Mouse (Mus musculus): ENCODE data around the gene Ifitm5. TPM values are rescaled to one million over a fixed set of nuclear protein-coding genes. Genes with fewer than 3 reads are reported as not detected.

Ifitm5 gene
- polyA plus RNA-seq, 1 experiment from 2014 or later = 110 TPM

DNA sequence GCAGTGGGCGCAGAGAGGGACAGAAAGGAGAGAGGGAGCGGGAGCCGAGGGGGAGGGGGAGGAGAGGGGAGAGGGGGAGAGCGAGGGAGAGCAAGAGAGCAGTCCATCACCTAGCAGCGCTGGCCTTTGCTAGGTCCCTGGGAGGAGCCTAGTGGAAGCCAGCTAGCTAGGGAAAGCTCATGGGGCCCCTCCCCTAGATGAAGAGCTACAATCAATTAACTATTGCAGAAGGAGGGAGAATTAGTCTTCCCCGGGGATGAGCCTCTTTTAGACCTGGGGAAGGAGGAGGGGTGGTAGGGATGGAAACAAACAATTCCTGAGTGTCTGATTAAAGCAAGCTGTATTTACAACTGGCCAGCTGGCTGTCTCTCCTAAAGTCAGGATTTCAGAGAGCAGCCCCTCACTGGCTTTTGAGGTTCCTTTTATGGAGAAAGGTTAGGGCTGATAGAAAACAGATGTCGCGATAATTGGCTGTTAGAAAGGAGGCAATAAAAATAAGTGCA is 10.4 kb downstream of the Ifitm5 start:
- Histone ChIP-seq H3K4me2 (replicated peaks) (peak overlapping the region; percentile 31), H3K9ac (no peak overlapping the region), H3K27me3 (0 out of 2 replicates have a peak, but pooled peaks cover 8% of the 10 kb centered on the region), H3K27ac (replicated peaks) (peak overlapping the region; percentile 99), H3K4me3 (replicated peaks) (no peak overlapping the region), H3K9me3 (replicated peaks) (no peaks in the 10 kb centered on the region), H3K36me3 (peaks cover 5% of the 10 kb centered on the region; the same call in 1 of the 2 replicates), H3K4me1 (peaks cover 41% of the 10 kb centered on the region)
- ATAC-seq (ENCODE audit: insufficient number of reproducible peaks, low FRiP score, low TSS enrichment, low read depth) = peak; percentile 63
- WGBS = 6% methylated on average over 8 of the region's 8 CpGs

DNA sequence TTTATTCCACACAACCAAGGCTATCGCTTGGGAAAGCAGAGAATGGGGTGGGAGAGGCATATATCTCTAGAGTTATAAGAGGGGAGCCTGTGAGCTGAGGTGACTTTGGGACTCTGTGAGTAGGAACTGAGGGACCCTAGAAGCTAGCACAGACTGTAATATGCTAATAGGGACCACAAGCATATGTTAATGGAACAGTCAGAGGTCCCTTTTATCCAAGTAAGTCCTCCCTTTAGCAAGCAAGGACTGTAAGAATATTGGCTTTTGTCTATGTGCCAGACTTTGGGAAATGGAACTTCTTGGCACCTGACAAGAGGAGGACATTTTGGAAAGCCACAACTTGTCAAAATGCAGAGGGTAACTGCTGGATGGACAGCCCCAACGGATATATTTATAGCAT is 11.2 kb downstream of the Ifitm5 start:
- Histone ChIP-seq H3K27me3 (0 out of 2 replicates have a peak, but pooled peaks cover 11% of the 10 kb centered on the region), H3K27ac (replicated peaks) (peak overlapping the region; percentile 99), H3K4me1 (peaks cover 41% of the 10 kb centered on the region), H3K9me3 (replicated peaks) (no peaks in the 10 kb centered on the region), H3K9ac (no peak overlapping the region), H3K36me3 (peaks cover 4% of the 10 kb centered on the region; the same call in 1 of the 2 replicates), H3K4me2 (replicated peaks) (0 out of 2 replicates have a peak overlapping the region, but pooled peaks have one; percentile 31), H3K4me3 (replicated peaks) (no peak overlapping the region)
- ATAC-seq (ENCODE audit: insufficient number of reproducible peaks, low FRiP score, low TSS enrichment, low read depth) = no peak
- WGBS = 22% methylated on average over 2 of the region's 2 CpGs

DNA sequence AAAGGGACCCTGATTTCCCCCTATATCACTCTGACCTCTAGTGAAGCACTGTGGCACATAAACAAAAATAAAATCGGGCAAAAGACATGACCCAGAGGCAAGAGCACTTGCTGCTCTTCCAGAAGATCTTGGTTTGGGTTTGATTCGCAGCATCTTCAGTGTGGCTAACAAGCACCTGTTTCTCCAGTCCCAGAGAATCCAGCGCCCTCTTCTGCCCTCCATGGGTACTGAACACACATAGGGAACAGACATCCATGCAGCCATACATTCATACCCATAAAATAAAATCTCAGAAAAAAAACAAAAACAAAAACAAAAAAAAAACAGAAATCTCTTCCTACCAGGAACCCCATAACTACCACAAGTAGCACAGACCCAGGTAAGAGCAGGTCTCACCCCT is 11.7 kb downstream of the Ifitm5 start:
- 44% methylated on average over 3 of the region's 3 CpGs for WGBS
- H3K4me3 ChIP-seq (replicated peaks) = no peak overlapping the region
- no peak overlapping the region for H3K9ac ChIP-seq
- H3K4me2 ChIP-seq (replicated peaks) = no peak overlapping the region
- peaks cover 2% of the 10 kb centered on the region; the same call in 1 of the 2 replicates for H3K36me3 ChIP-seq
- ATAC-seq (ENCODE audit: insufficient number of reproducible peaks, low FRiP score, low TSS enrichment, low read depth) = no peak
- H3K27ac ChIP-seq (replicated peaks) = no peak overlapping the region
- H3K4me1 ChIP-seq = peaks cover 40% of the 10 kb centered on the region
- 0 out of 2 replicates have a peak, but pooled peaks cover 11% of the 10 kb centered on the region for H3K27me3 ChIP-seq
- no peaks in the 10 kb centered on the region for H3K9me3 ChIP-seq (replicated peaks)

DNA sequence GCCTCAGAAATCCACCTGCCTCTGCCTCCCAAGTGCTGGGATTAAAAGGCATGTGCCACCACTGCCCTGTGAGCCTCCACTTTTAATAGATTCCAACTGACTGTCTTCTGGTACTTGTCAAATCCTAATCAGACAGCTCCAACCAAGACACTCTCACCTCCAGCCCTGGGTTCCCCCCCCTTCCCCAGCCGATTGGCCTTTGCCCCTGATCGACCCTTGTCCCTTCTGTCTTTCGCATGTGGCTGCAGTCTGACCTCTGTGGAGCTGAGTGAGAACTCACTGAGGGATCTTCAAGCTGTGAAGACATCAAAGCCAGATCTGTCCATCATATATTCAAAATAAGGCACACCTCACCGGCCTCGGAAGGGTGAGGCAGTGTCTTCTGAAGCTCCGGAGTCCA is 22.9 kb downstream of the Ifitm5 start:
- Histone ChIP-seq H3K36me3 (no peaks in the 10 kb centered on the region), H3K27me3 (peaks cover 39% of the 10 kb centered on the region), H3K9me3 (replicated peaks) (no peaks in the 10 kb centered on the region), H3K4me1 (peaks cover 10% of the 10 kb centered on the region), H3K9ac (no peak overlapping the region), H3K4me3 (replicated peaks) (no peak overlapping the region), H3K27ac (replicated peaks) (no peak overlapping the region), H3K4me2 (replicated peaks) (no peak overlapping the region)
- 84% methylated on average over 6 of the region's 6 CpGs for WGBS
- ATAC-seq (ENCODE audit: insufficient number of reproducible peaks, low FRiP score, low TSS enrichment, low read depth) = no peak

DNA sequence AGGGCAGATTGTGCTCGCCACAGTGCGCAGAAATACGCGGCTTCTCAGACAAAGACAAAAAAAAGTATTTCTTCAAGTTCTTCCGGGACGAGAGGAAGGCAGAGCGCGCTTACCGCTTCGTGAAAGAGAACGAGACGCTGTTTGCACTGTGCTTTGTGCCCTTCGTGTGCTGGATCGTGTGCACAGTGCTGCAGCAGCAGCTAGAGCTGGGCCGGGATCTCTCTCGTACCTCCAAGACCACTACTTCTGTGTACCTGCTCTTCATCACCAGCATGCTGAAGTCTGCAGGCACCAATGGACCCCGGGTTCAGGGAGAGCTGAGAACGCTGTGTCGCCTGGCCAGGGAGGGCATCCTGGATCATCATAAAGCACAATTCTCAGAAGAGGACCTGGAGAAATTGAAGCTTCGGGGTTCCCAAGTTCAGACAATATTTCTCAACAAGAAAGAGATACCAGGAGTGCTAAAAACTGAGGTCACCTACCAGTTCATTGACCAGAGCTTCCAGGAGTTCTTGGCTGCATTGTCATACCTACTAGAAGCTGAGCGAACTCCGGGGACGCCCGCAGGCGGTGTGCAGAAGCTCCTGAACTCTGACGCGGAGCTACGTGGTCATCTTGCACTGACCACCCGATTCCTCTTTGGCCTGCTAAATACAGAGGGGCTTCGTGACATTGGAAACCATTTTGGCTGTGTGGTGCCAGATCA is 26.9 kb downstream of the Ifitm5 start:
- Histone ChIP-seq H3K9me3 (replicated peaks) (no peaks in the 10 kb centered on the region), H3K27me3 (peaks cover 75% of the 10 kb centered on the region), H3K27ac (replicated peaks) (no peak overlapping the region), H3K9ac (no peak overlapping the region), H3K36me3 (no peaks in the 10 kb centered on the region), H3K4me2 (replicated peaks) (peak overlapping the region; percentile 71), H3K4me3 (replicated peaks) (peak overlapping the region; percentile 39), H3K4me1 (peaks cover 14% of the 10 kb centered on the region)
- no peak for ATAC-seq (ENCODE audit: insufficient number of reproducible peaks, low FRiP score, low TSS enrichment, low read depth)
- WGBS = 22% methylated on average over 30 of the region's 30 CpGs

DNA sequence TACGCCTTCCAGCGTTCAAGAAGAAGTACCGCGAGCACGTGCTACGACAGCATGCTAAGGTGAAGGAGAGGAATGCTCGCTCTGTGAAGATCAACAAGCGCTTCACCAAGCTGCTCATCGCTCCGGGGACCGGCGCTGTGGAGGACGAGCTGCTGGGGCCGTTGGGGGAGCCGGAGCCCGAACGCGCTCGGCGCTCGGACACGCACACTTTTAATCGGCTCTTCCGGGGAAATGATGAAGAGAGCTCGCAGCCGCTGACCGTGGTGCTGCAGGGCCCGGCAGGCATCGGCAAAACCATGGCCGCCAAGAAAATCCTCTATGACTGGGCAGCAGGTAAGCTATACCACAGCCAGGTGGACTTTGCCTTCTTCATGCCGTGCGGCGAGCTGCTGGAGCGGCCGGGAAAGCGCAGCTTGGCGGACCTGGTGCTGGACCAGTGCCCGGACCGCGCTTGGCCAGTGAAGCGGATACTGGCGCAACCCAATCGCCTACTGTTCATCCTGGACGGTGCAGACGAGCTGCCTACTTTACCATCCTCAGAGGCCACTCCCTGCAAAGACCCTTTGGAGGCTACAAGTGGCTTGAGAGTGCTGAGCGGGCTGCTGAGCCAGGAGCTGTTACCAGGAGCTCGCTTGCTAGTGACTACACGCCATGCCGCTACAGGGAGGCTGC is 27.6 kb downstream of the Ifitm5 start:
- Histone ChIP-seq H3K36me3 (no peaks in the 10 kb centered on the region), H3K4me2 (replicated peaks) (peak overlapping the region; percentile 71), H3K9me3 (replicated peaks) (no peaks in the 10 kb centered on the region), H3K27me3 (peaks cover 78% of the 10 kb centered on the region), H3K9ac (no peak overlapping the region), H3K4me1 (peaks cover 14% of the 10 kb centered on the region), H3K4me3 (replicated peaks) (peak overlapping the region; percentile 39), H3K27ac (replicated peaks) (no peak overlapping the region)
- no peak for ATAC-seq (ENCODE audit: insufficient number of reproducible peaks, low FRiP score, low TSS enrichment, low read depth)
- WGBS = under 1% methylated on average over 49 of the region's 49 CpGs

DNA sequence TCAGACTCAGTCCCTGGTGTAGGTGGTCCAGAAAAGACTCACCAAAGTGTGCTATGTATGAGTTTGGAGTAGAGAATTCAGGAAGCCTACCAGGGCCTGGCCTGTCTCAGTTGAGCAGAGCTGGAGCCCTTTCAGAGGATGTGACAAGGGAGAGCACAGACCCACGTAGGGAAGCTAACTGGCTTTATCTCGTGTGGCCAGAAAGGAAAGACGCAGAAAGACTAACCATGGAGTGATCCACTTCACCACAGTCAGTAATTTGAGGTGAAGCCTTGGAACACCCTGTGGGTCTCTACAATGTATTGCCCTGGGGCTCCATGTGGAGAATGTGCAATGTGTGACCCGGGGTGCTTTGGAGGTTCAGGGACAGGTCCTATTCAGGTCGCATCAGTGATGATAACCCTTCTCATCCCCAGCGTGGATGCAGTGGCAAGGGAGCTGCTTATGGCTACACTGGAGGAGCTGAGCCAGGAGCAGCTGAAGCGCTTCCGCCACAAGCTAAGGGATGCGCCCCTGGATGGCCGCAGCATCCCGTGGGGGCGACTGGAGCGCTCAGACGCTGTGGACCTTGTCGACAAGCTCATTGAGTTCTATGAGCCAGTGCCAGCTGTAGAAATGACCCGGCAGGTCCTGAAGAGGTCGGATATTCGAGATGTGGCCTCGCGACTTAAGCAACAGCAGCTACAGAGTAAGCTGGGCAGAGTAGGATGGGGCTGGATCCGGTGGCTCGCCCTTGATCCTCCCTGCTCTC is 28.7 kb downstream of the Ifitm5 start:
- H3K27me3 ChIP-seq = peaks cover 78% of the 10 kb centered on the region
- peaks cover 14% of the 10 kb centered on the region for H3K4me1 ChIP-seq
- no peak overlapping the region for H3K27ac ChIP-seq (replicated peaks)
- no peak overlapping the region for H3K9ac ChIP-seq
- H3K36me3 ChIP-seq = no peaks in the 10 kb centered on the region
- WGBS = 27% methylated on average over 22 of the region's 22 CpGs
- H3K9me3 ChIP-seq (replicated peaks) = no peaks in the 10 kb centered on the region
- no peak for ATAC-seq (ENCODE audit: insufficient number of reproducible peaks, low FRiP score, low TSS enrichment, low read depth)
- H3K4me3 ChIP-seq (replicated peaks) = no peak overlapping the region
- H3K4me2 ChIP-seq (replicated peaks) = 0 out of 2 replicates have a peak overlapping the region, but pooled peaks have one; percentile 71

DNA sequence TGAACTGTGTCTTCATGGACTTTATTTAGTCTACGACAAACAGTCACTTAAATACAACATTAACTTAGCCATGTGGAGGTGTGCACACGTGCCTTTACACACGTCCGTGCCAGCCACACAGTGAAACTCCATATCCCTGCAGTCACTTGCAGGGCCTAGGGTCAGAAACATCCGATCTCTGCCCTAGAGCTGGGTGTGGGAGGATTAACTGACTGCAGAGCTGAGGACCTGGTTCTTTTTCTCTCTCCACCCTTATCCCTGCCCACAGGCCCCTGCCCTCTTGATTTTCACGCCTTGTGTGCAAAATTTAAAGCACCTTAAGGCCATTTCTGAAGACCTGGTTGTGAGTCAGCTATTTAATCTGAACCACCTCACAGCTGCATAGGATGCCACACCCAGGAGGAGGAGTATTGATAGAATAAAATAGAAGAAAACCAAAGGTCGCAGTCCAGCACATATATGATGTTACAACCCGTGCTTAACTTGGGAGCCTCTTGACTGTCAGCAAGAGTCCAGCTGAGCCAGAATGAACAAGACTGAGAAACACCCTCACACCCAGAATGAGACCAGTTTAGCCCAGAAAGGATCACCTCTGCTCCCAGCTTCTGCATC is 29.6 kb downstream of the Ifitm5 start, which contains the start of gene Nlrp6:
TSS of gene Nlrp6 (plus strand) at position 485 of the 612 bp plus-strand sequence.
- H3K27ac ChIP-seq (replicated peaks) = no peak within 1 kb of the TSS
- H3K27me3 ChIP-seq = peaks cover 73% of the 10 kb centered on the region
- peaks cover 14% of the 10 kb centered on the region for H3K4me1 ChIP-seq
- no peaks in the 10 kb centered on the region for H3K9me3 ChIP-seq (replicated peaks)
- no peak for ATAC-seq (ENCODE audit: insufficient number of reproducible peaks, low FRiP score, low TSS enrichment, low read depth)
- no peak within 1 kb of the TSS for H3K4me3 ChIP-seq (replicated peaks)
- 64% methylated on average over 8 of the region's 8 CpGs for WGBS
- no peaks in the 10 kb centered on the region for H3K36me3 ChIP-seq
- H3K9ac ChIP-seq = no peak within 1 kb of the TSS
- H3K4me2 ChIP-seq (replicated peaks) = no peak within 1 kb of the TSS

DNA sequence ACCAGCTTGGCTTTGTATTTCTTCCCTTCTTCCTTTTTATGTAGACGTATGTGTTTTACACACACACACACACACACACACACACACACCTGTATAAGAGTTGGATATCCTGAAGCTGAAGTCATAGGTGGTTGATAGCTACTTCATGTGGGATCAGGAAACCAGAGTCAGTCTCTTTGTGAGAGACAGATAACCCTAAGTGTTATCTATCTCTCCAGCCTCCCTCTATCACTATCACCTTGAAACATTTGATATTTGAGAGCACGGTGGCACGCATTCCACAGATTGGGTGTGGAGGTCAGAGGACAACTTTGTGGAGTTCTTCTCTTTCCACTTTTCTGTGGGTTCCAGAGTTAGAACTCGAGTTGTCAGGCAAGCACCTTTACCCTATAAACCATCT is 30.2 kb downstream of the Ifitm5 start:
- 67% methylated on average over 4 of the region's 4 CpGs for WGBS
- Histone ChIP-seq H3K9ac (no peak overlapping the region), H3K27ac (replicated peaks) (no peak overlapping the region), H3K4me2 (replicated peaks) (no peak overlapping the region), H3K9me3 (replicated peaks) (no peaks in the 10 kb centered on the region), H3K4me3 (replicated peaks) (no peak overlapping the region), H3K36me3 (no peaks in the 10 kb centered on the region), H3K27me3 (peaks cover 67% of the 10 kb centered on the region), H3K4me1 (peaks cover 14% of the 10 kb centered on the region)
- ATAC-seq (ENCODE audit: insufficient number of reproducible peaks, low FRiP score, low TSS enrichment, low read depth) = no peak

DNA sequence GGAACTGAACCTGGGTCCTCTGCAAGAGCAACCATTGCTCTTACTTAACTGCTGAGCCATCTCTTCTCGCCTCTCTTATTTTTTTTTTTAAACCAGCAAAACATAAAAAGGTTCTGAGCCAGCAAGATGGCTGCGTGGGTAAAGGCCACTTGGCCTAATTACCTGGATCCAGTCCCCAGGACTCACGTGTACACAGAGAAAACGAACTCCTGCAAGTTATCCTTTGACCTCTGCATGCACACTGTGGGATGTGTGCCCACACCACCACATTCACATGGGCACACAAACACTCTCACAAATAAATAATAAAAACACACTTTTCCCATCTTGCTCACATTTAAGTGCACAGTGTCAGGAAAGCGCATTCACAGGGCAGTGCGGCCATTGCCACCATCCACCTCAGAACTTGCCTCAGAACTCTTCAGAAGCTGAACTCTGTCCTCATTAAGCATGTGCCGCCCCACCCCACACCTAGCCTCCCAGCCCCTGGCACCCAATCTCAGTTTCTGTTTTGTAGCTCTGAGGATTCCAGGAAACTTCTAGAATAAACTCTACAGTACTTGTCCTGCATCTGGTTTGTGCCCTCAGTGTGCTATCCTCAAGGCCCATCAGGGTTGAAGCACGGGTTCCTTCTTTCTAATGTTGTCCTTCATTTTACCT is 35.9 kb downstream of the Ifitm5 start:
- WGBS = 81% methylated on average over 8 of the region's 8 CpGs
- Histone ChIP-seq H3K9ac (no peak overlapping the region), H3K4me3 (replicated peaks) (no peak overlapping the region), H3K4me1 (no peaks in the 10 kb centered on the region), H3K27me3 (peaks cover 9% of the 10 kb centered on the region), H3K36me3 (no peaks in the 10 kb centered on the region), H3K9me3 (replicated peaks) (no peaks in the 10 kb centered on the region), H3K4me2 (replicated peaks) (no peak overlapping the region), H3K27ac (replicated peaks) (no peak overlapping the region)
- no peak for ATAC-seq (ENCODE audit: insufficient number of reproducible peaks, low FRiP score, low TSS enrichment, low read depth)

All from embryonic facial prominence, embryonic 15.5 days (tissue).